Mouse (Mus musculus): Measurements from ENCODE around the gene Atp6v0a1.

GRCm38 (mm10) chr11:101035328-101035695 lies 26.1 kb downstream of the Atp6v0a1 start:
- TF ChIP-seq POLR2A (IDR thresholded peaks at IDR 0.05; ENCODE audit: low read depth, low read length) = no peak
- no peak for TF ChIP-seq CTCF (conservative IDR thresholded peaks at IDR 0.05; ENCODE audit: insufficient read depth, insufficient read length, low read depth, low read length)

All from kidney, adult 2 months (tissue).